Mouse (Mus musculus) adrenal gland, postnatal 36 days (tissue): Measurements from ENCODE around the gene Pop4. TPM values are rescaled to one million over a fixed set of nuclear protein-coding genes. Genes with fewer than 3 reads are reported as not detected.

Source experiments
- DNase-seq, 2 experiments: peaks; one replicate each; pipeline ENCODE4 v3.0.0; 2021; ENCODE audit warnings: mixed read lengths in 1 of 2
- total RNA-seq, 2 experiments: library from RNA; stranded (reverse); gene quantifications; 2 replicates each; pipeline ENCODE4 v1.2.3; 2021

Gene Pop4
- total RNA-seq, 2 experiments from 2014 or later: 29.3 to 53.6 TPM

GRCm38 (mm10) chr7:38220866-38221265 lies 50.4 kb downstream of the Pop4 start:
- no peak for DNase-seq

GRCm38 (mm10) chr7:38219526-38219925 lies 51.7 kb downstream of the Pop4 start:
- no peak for DNase-seq

GRCm38 (mm10) chr7:38218631-38219367 lies 52.4 kb downstream of the Pop4 start:
- no peak for DNase-seq

GRCm38 (mm10) chr7:38217417-38218171 lies 53.6 kb downstream of the Pop4 start:
- peak; percentile 82 to 87 for DNase-seq

- DNase-seq: no peak
These were observed 55.5 kb downstream of the Pop4 start for GRCm38 (mm10) chr7:38215697-38216096.

GRCm38 (mm10) chr7:38215281-38215680 lies 55.9 kb downstream of the Pop4 start:
- no peak for DNase-seq

GRCm38 (mm10) chr7:38214473-38215214 lies 56.6 kb downstream of the Pop4 start:
- DNase-seq: no peak

GRCm38 (mm10) chr7:38212651-38213062 lies 58.6 kb downstream of the Pop4 start:
- DNase-seq: no peak

Other genes with a start within 250 kb of the Pop4 start
- gene Uri1, start 247.9 kb downstream of the Pop4 start, total RNA-seq: 10 to 100 TPM; 42.2 to 66.2 TPM
- gene Ccne1, start 163.9 kb downstream of the Pop4 start, total RNA-seq: 1 to 10 TPM; 4.5 to 8.5 TPM
- 10 to 100 TPM; 34.2 to 43.7 TPM for gene 1600014C10Rik, start 88.2 kb downstream of the Pop4 start, total RNA-seq
- gene Plekhf1, start 43.4 kb downstream of the Pop4 start, total RNA-seq: 1 to 10 TPM; 2.6 to 4.2 TPM